Mouse (Mus musculus) heart, embryonic 16.5 days (tissue): ENCODE data around the gene Aqp1. TPM values are rescaled to one million over a fixed set of nuclear protein-coding genes. Genes with fewer than 3 reads are reported as not detected.

Experiments
- microRNA-seq: library from miRNA; unstranded; fragments of <30 nt; microRNA quantifications from one replicate; pipeline ENCODE4, GENCODE M21; 2017
- polyA plus RNA-seq: library from polyadenylated mRNA; unstranded; fragments of >200 nt; fragmentation: Nextera tagmentation; extraction: Ambion mirVana; gene quantifications from 2 replicates; pipeline ENCODE4 v1.2.1, GENCODE M21; 2015

The Aqp1 gene
- polyA plus RNA-seq, 1 experiment from 2014 or later, result 59.2 TPM

Small RNA genes within 50 kb of the gene (microRNA-seq; reads per million reads assigned to microRNA genes)
- not detected for gene Gm25458

Other genes starting within 250 kb of the Aqp1 start
- gene Crhr2, start 203.4 kb upstream of the Aqp1 start, polyA plus RNA-seq, result 12.2 and 12.9 TPM in 2 replicates
- not detected in 2 replicates for gene Inmt, start 161.4 kb upstream of the Aqp1 start, polyA plus RNA-seq
- 7.0 and 9.1 TPM in 2 replicates for gene Mindy4, start 133.0 kb upstream of the Aqp1 start, polyA plus RNA-seq
- not detected in 2 replicates for gene Ghrhr, start 39.9 kb downstream of the Aqp1 start, polyA plus RNA-seq
- 2.5 and 3.0 TPM in 2 replicates for gene Adcyap1r1, start 115.5 kb downstream of the Aqp1 start, polyA plus RNA-seq